Mouse (Mus musculus) hindbrain, embryonic 12.5 days (tissue): ENCODE measurements around the gene Ninl. TPM values are rescaled to one million over a fixed set of nuclear protein-coding genes. Genes with fewer than 3 reads are reported as not detected.

Source experiments
- ATAC-seq: fragments of 200-750 bp; cut with Nextera tagmentation; 2 replicates; pipeline ENCODE4 v1.8.0; 2017; ENCODE audit warnings: moderate TSS enrichment; ENCODE audit not compliant: low FRiP score
- H3K27ac ChIP-seq: fragments of 300-500 bp; sonication (generic); 2 replicates; pipeline ENCODE4 v1.5.1; 2016; ENCODE audit warnings: mild to moderate bottlenecking
- H3K27me3 ChIP-seq: fragments of 300-500 bp; sonication (generic); 2 replicates; pipeline ENCODE4 v1.6.1; 2016; ENCODE audit warnings: mild to moderate bottlenecking
- H3K36me3 ChIP-seq: fragments of 300-500 bp; sonication (generic); 2 replicates; pipeline ENCODE4 v1.6.1; 2016; ENCODE audit warnings: mild to moderate bottlenecking
- H3K4me1 ChIP-seq: fragments of 300-500 bp; sonication (generic); 2 replicates; pipeline ENCODE4 v1.6.1; 2016
- H3K4me2 ChIP-seq: fragments of 300-500 bp; sonication (generic); replicated peaks from 2 replicates; pipeline ENCODE4 v1.6.1; 2016; ENCODE audit warnings: mild to moderate bottlenecking
- H3K4me3 ChIP-seq: fragments of 300-500 bp; sonication (generic); 2 replicates; pipeline ENCODE4 v1.5.1; 2016; ENCODE audit warnings: mild to moderate bottlenecking
- H3K9ac ChIP-seq: fragments of 300-500 bp; sonication (generic); 2 replicates; pipeline ENCODE4 v1.6.1; 2016; ENCODE audit warnings: mild to moderate bottlenecking, moderate library complexity
- H3K9me3 ChIP-seq: fragments of 300-500 bp; sonication (generic); replicated peaks from 2 replicates; pipeline ENCODE4 v1.6.1; 2016; ENCODE audit warnings: mild to moderate bottlenecking
- WGBS: fragments of 180-500 bp; shearing (Covaris S2); methylation state at CpG from one replicate; pipeline ENCODE4 v1.1.7; 2016; 5-methylcytosine and 5-hydroxymethylcytosine counted together
- polyA plus RNA-seq: library from polyadenylated mRNA; unstranded; fragments of >200 nt; fragmentation: Nextera tagmentation; extraction: Ambion mirVana; gene quantifications from 2 replicates; pipeline ENCODE4 v1.2.1, GENCODE M21; 2016

The Ninl gene
- 9.8 and 12.1 TPM in 2 replicates for polyA plus RNA-seq

DNA sequence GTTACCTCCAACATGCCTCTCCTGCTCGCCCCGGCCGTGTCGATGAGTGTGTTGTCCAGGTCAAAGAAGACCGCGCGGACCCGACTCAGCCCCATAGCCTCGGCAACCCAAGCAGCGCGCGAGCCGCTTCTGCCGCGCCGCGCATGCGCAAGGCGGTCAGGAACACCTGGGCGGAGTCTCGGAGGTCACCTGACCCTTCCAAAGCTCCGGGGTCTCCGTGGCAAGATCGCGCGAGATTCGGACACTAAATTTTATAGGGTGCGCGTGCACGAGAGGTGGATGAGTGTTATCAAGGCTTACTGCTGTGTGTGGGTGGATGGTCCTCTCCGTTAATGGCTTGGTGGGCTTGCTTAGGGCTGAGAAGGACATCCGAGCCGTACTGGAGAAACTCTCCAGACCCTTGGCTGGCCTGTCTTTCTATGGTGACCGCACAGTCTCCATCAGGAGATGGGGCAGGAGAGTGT is at the start of gene Ninl, which contains the start of gene Nanp:
TSS of gene Ninl (minus strand) at position 151 of the 464 bp plus-strand sequence.
TSS of gene Nanp (minus strand) at position 167 of the 464 bp plus-strand sequence.
- Histone ChIP-seq H3K36me3 (no peaks in the 10 kb centered on the region), H3K4me3 (peak within 1 kb of the TSS; percentile 88), H3K4me1 (peaks cover 11% of the 10 kb centered on the region), H3K27ac (peak within 1 kb of the TSS; percentile 77), H3K9ac (peak within 1 kb of the TSS; percentile 97), H3K4me2 (peak within 1 kb of the TSS; percentile 72), H3K9me3 (no peaks in the 10 kb centered on the region), H3K27me3 (no peaks in the 10 kb centered on the region)
- WGBS = 2% methylated on average over 31 of the region's 34 CpGs
- ATAC-seq = peak; percentile 97

- Histone ChIP-seq H3K27me3 (no peaks in the 10 kb centered on the region), H3K4me3 (no peak overlapping the region), H3K4me2 (no peak overlapping the region), H3K36me3 (no peaks in the 10 kb centered on the region), H3K27ac (no peak overlapping the region), H3K9me3 (no peaks in the 10 kb centered on the region), H3K9ac (no peak overlapping the region), H3K4me1 (no peaks in the 10 kb centered on the region)
- ATAC-seq = no peak
- 86% methylated on average over 1 of the region's 1 CpGs for WGBS
Measured at GRCm38 (mm10) chr2:151056637-151057036, 17.5 kb upstream of the Ninl start.

GRCm38 (mm10) chr2:151040411-151040810 is 1.2 kb upstream of the Ninl start:
- H3K4me2 ChIP-seq = no peak overlapping the region
- no peaks in the 10 kb centered on the region for H3K36me3 ChIP-seq
- no peak for ATAC-seq
- H3K27ac ChIP-seq = no peak overlapping the region
- H3K4me1 ChIP-seq = peaks cover 11% of the 10 kb centered on the region
- H3K27me3 ChIP-seq = no peaks in the 10 kb centered on the region
- H3K9ac ChIP-seq = no peak overlapping the region
- H3K4me3 ChIP-seq = no peak overlapping the region
- no peaks in the 10 kb centered on the region for H3K9me3 ChIP-seq
- 97% methylated on average over 1 of the region's 1 CpGs for WGBS

GRCm38 (mm10) chr2:151039726-151040125 is 544 bp upstream of the Ninl start:
- peaks cover 11% of the 10 kb centered on the region for H3K4me1 ChIP-seq

DNA sequence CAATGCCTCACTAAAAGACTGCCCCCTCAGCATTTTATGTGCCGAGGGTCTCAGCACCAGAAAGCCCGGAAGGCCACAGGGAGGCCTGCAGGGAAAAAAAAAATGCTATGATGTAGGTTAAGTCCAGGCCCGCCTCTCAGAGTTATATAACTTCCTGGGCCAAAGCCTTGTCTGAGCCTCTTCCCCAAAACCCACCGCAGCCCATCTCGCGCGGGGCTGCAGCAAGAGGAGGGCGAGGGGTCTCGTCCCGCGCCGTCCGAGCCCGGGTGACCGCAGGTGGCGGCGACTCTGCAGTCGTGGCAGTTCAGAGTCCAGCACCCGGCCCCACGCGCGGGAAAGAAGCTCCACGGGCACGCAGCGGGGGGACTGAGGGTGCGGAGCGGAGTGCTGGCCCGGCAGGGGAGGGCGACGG is 365 bp downstream of the Ninl start:
- no peak; the same call in 1 of the 2 replicates for ATAC-seq
- H3K9me3 ChIP-seq = no peaks in the 10 kb centered on the region
- H3K4me3 ChIP-seq = peak overlapping the region; percentile 88
- WGBS = under 1% methylated on average over 30 of the region's 30 CpGs
- no peaks in the 10 kb centered on the region for H3K27me3 ChIP-seq
- peaks cover 11% of the 10 kb centered on the region for H3K4me1 ChIP-seq
- H3K4me2 ChIP-seq = peak overlapping the region; percentile 72
- H3K9ac ChIP-seq = peak overlapping the region; percentile 97
- no peaks in the 10 kb centered on the region for H3K36me3 ChIP-seq
- H3K27ac ChIP-seq = peak overlapping the region; percentile 77

More at GRCm38 (mm10) chr2:151039726-151040125, 544 bp upstream of the Ninl start:
- H3K9ac ChIP-seq = peak overlapping the region; percentile 97
- peak overlapping the region; percentile 72 for H3K4me2 ChIP-seq
- H3K36me3 ChIP-seq = no peaks in the 10 kb centered on the region
- peak; percentile 29 for ATAC-seq
- peak overlapping the region; percentile 88 for H3K4me3 ChIP-seq
- WGBS = 49% methylated on average over 8 of the region's 8 CpGs
- no peaks in the 10 kb centered on the region for H3K9me3 ChIP-seq
- no peaks in the 10 kb centered on the region for H3K27me3 ChIP-seq
- H3K27ac ChIP-seq = peak overlapping the region; percentile 18; the same call in 1 of the 2 replicates

GRCm38 (mm10) chr2:151037876-151038552 is 1.2 kb downstream of the Ninl start:
- H3K27me3 ChIP-seq = no peaks in the 10 kb centered on the region
- H3K9ac ChIP-seq = peak overlapping the region; percentile 97
- WGBS = 70% methylated on average over 18 of the region's 18 CpGs
- peak overlapping the region; percentile 88 for H3K4me3 ChIP-seq
- H3K4me2 ChIP-seq = peak overlapping the region; percentile 72
- H3K9me3 ChIP-seq = no peaks in the 10 kb centered on the region
- H3K27ac ChIP-seq = no peak overlapping the region
- ATAC-seq = no peak
- peaks cover 11% of the 10 kb centered on the region for H3K4me1 ChIP-seq
- no peaks in the 10 kb centered on the region for H3K36me3 ChIP-seq

- Histone ChIP-seq H3K27ac (no peak overlapping the region), H3K4me3 (no peak overlapping the region), H3K36me3 (no peaks in the 10 kb centered on the region), H3K4me1 (peaks cover 11% of the 10 kb centered on the region), H3K9me3 (no peaks in the 10 kb centered on the region), H3K4me2 (peak overlapping the region; percentile 72), H3K27me3 (no peaks in the 10 kb centered on the region), H3K9ac (no peak overlapping the region)
- WGBS = 94% methylated on average over 1 of the region's 1 CpGs
- no peak for ATAC-seq
Measured at GRCm38 (mm10) chr2:151037292-151037691, 1.9 kb downstream of the Ninl start.

DNA sequence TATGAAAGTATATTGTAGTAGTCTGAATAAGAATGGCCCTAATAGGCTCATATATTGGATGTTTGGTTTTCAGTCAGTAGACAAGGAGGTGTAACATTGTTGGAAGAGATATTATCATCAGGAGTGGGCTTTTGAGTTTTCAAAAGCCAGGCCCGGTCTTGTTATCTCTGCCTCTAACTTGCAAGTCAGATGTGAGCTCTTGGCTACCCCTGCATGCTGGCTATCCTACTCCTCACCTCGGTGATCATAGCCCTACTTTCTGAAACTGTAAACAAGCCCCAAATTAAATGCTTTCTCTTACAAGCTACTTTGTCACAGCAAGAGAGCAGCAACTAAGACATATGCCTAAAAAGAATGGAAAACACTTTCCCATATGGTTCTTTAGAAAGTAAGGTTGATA is 2.5 kb downstream of the Ninl start:
- Histone ChIP-seq H3K27me3 (no peaks in the 10 kb centered on the region), H3K4me3 (no peak overlapping the region), H3K36me3 (no peaks in the 10 kb centered on the region), H3K27ac (no peak overlapping the region), H3K4me2 (no peak overlapping the region), H3K9ac (no peak overlapping the region), H3K9me3 (no peaks in the 10 kb centered on the region), H3K4me1 (peaks cover 11% of the 10 kb centered on the region)
- no peak for ATAC-seq
- WGBS = 89% methylated on average over 2 of the region's 2 CpGs

- Histone ChIP-seq H3K4me2 (no peak overlapping the region), H3K4me1 (peaks cover 11% of the 10 kb centered on the region), H3K27ac (no peak overlapping the region), H3K9me3 (no peaks in the 10 kb centered on the region), H3K27me3 (no peaks in the 10 kb centered on the region), H3K36me3 (0 out of 2 replicates have a peak, but pooled peaks cover under 1% of the 10 kb centered on the region), H3K9ac (no peak overlapping the region), H3K4me3 (no peak overlapping the region)
- no peak for ATAC-seq
- 92% methylated on average over 3 of the region's 3 CpGs for WGBS
Measured at GRCm38 (mm10) chr2:151034435-151034834, 4.7 kb downstream of the Ninl start.

GRCm38 (mm10) chr2:151021158-151021557 is 18.0 kb downstream of the Ninl start:
- H3K4me3 ChIP-seq = no peak overlapping the region
- no peaks in the 10 kb centered on the region for H3K36me3 ChIP-seq
- no peak overlapping the region for H3K9ac ChIP-seq
- no peak for ATAC-seq
- H3K27me3 ChIP-seq = no peaks in the 10 kb centered on the region
- no peak overlapping the region for H3K27ac ChIP-seq
- no peaks in the 10 kb centered on the region for H3K9me3 ChIP-seq
- H3K4me1 ChIP-seq = no peaks in the 10 kb centered on the region
- 88% methylated on average over 10 of the region's 10 CpGs for WGBS
- H3K4me2 ChIP-seq = no peak overlapping the region

DNA sequence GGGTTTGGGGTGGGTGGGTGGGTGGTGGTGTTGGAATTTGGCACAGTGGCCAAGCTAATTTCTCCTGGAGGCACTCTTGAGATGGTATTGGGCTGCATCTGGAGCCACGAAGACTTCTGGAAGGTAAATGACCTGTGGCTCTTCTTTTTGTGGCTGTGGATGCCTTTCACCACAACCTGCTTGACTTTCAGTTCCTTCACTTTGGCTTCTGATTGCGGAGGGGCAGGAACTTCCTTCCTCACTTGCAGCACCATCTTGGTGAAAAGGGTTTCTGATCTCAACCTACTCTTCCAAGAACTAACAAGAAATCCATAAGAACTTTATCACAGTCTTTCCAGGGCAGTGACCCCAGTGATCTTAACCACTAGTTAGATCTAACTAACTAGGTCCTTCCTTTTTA is 23.9 kb downstream of the Ninl start:
- Histone ChIP-seq H3K36me3 (no peaks in the 10 kb centered on the region), H3K4me1 (no peaks in the 10 kb centered on the region), H3K4me2 (no peak overlapping the region), H3K9me3 (no peaks in the 10 kb centered on the region), H3K9ac (no peak overlapping the region), H3K4me3 (no peak overlapping the region), H3K27ac (no peak overlapping the region), H3K27me3 (no peaks in the 10 kb centered on the region)
- 87% methylated on average over 2 of the region's 2 CpGs for WGBS
- no peak for ATAC-seq

- no peak overlapping the region for H3K9ac ChIP-seq
- 73% methylated on average over 1 of the region's 1 CpGs for WGBS
- no peak overlapping the region for H3K4me2 ChIP-seq
- ATAC-seq = no peak
- H3K4me3 ChIP-seq = no peak overlapping the region
- H3K27me3 ChIP-seq = no peaks in the 10 kb centered on the region
- H3K9me3 ChIP-seq = no peaks in the 10 kb centered on the region
- H3K4me1 ChIP-seq = peaks cover 14% of the 10 kb centered on the region
- H3K36me3 ChIP-seq = no peaks in the 10 kb centered on the region
- H3K27ac ChIP-seq = no peak overlapping the region
Measured at GRCm38 (mm10) chr2:151011273-151011672, 27.9 kb downstream of the Ninl start.
